Mouse (Mus musculus): ENCODE measurements around the gene Grik5. TPM values are rescaled to one million over a fixed set of nuclear protein-coding genes. Genes with fewer than 3 reads are reported as not detected.

The Grik5 gene
- polyA plus RNA-seq, 1 experiment from 2014 or later = 4.1 TPM

DNA sequence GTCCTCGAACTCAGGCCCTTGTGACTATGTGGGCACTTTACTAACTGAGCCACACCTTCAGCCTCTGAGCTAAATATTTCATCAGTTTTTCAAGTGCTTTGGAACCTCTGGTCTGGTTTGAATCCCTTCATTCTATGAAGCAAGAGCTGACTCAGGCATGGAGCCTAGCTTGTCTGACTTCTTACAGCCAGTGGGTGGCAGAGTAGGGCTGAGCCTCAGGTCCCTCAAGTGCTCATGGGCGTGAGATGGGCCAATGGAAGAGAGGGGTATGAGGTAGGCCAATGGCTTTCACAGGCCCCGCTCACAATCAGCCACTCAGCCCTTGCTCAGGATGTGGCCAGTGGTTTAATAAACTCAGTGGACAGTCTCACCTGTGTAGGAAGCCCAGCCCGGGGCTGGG, 27.4 kb upstream of the Grik5 start:
- 45% methylated on average over 4 of the region's 4 CpGs for WGBS
- H3K9me3 ChIP-seq = no peaks in the 10 kb centered on the region
- no peaks in the 10 kb centered on the region for H3K36me3 ChIP-seq
- H3K27me3 ChIP-seq (replicated peaks) = peaks cover 59% of the 10 kb centered on the region
- H3K27ac ChIP-seq (replicated peaks) = no peak overlapping the region
- no peak overlapping the region for H3K9ac ChIP-seq
- no peaks in the 10 kb centered on the region for H3K4me1 ChIP-seq
- no peak for ATAC-seq (ENCODE audit: extremely low read depth, insufficient number of reproducible peaks, low FRiP score, low TSS enrichment)
- H3K4me2 ChIP-seq = no peak overlapping the region
- no peak overlapping the region for H3K4me3 ChIP-seq

- no peak for ATAC-seq (ENCODE audit: extremely low read depth, insufficient number of reproducible peaks, low FRiP score, low TSS enrichment)
- H3K9ac ChIP-seq = no peak overlapping the region
- no peak overlapping the region for H3K4me3 ChIP-seq
- WGBS = 51% methylated on average over 3 of the region's 3 CpGs
- H3K4me1 ChIP-seq = peaks cover 4% of the 10 kb centered on the region
- no peaks in the 10 kb centered on the region for H3K9me3 ChIP-seq
- H3K4me2 ChIP-seq = no peak overlapping the region
- H3K36me3 ChIP-seq = no peaks in the 10 kb centered on the region
- H3K27me3 ChIP-seq (replicated peaks) = peaks cover 60% of the 10 kb centered on the region
- no peak overlapping the region for H3K27ac ChIP-seq (replicated peaks)
These were observed 26.0 kb upstream of the Grik5 start for GRCm38 (mm10) chr7:25098169-25098568.

GRCm38 (mm10) chr7:25089875-25090274, 17.7 kb upstream of the Grik5 start:
- Histone ChIP-seq H3K36me3 (peaks cover 6% of the 10 kb centered on the region; the same call in 1 of the 2 replicates), H3K27ac (replicated peaks) (no peak overlapping the region), H3K4me2 (no peak overlapping the region), H3K4me3 (no peak overlapping the region), H3K9ac (peak overlapping the region; percentile 10; the same call in 1 of the 2 replicates), H3K27me3 (replicated peaks) (peaks cover 35% of the 10 kb centered on the region), H3K9me3 (no peaks in the 10 kb centered on the region), H3K4me1 (peaks cover 24% of the 10 kb centered on the region)
- no peak for ATAC-seq (ENCODE audit: extremely low read depth, insufficient number of reproducible peaks, low FRiP score, low TSS enrichment)
- 35% methylated on average over 10 of the region's 10 CpGs for WGBS

DNA sequence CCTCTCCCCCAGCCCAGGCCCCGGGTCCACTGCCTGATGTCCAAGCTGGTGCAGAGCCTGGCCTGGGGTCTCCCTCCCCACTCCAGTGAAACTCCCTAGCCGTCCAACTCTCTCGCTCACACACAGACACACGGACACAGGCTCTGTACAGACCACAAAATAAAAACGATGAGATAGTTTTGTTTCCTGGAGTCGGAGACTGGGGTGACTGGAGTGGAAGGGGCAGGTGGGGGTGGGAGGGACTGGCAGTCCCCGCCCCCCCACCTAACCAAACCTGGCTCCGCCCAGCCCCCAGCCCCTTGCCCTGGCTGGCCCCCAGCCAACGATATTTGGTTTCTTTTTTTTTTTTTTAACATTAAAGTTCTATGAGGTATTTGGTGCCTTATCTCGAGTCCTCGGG, 16.8 kb upstream of the Grik5 start:
- H3K9ac ChIP-seq = no peak overlapping the region

GRCm38 (mm10) chr7:25088531-25088930, 16.4 kb upstream of the Grik5 start:
- no peak for ATAC-seq (ENCODE audit: extremely low read depth, insufficient number of reproducible peaks, low FRiP score, low TSS enrichment)
- WGBS = 15% methylated on average over 10 of the region's 10 CpGs

More for the DNA sequence above, 16.8 kb upstream of the Grik5 start:
- Histone ChIP-seq H3K4me1 (peaks cover 29% of the 10 kb centered on the region), H3K27me3 (replicated peaks) (peaks cover 29% of the 10 kb centered on the region), H3K27ac (replicated peaks) (no peak overlapping the region), H3K36me3 (peaks cover 14% of the 10 kb centered on the region), H3K9me3 (no peaks in the 10 kb centered on the region), H3K4me2 (no peak overlapping the region), H3K4me3 (no peak overlapping the region)
- ATAC-seq (ENCODE audit: extremely low read depth, insufficient number of reproducible peaks, low FRiP score, low TSS enrichment) = no peak
- WGBS = 25% methylated on average over 11 of the region's 11 CpGs

GRCm38 (mm10) chr7:25087972-25088371, 15.8 kb upstream of the Grik5 start:
- Histone ChIP-seq H3K27me3 (replicated peaks) (peaks cover 19% of the 10 kb centered on the region), H3K4me3 (no peak overlapping the region), H3K27ac (replicated peaks) (no peak overlapping the region), H3K9me3 (no peaks in the 10 kb centered on the region), H3K36me3 (peaks cover 24% of the 10 kb centered on the region), H3K4me2 (no peak overlapping the region), H3K9ac (no peak overlapping the region), H3K4me1 (peaks cover 28% of the 10 kb centered on the region)
- 72% methylated on average over 5 of the region's 5 CpGs for WGBS
- no peak for ATAC-seq (ENCODE audit: extremely low read depth, insufficient number of reproducible peaks, low FRiP score, low TSS enrichment)

More at GRCm38 (mm10) chr7:25088531-25088930, 16.4 kb upstream of the Grik5 start:
- Histone ChIP-seq H3K9me3 (no peaks in the 10 kb centered on the region), H3K4me2 (no peak overlapping the region), H3K9ac (no peak overlapping the region), H3K4me1 (peaks cover 29% of the 10 kb centered on the region), H3K27ac (replicated peaks) (no peak overlapping the region), H3K27me3 (replicated peaks) (peaks cover 25% of the 10 kb centered on the region), H3K4me3 (no peak overlapping the region), H3K36me3 (peaks cover 18% of the 10 kb centered on the region)

DNA sequence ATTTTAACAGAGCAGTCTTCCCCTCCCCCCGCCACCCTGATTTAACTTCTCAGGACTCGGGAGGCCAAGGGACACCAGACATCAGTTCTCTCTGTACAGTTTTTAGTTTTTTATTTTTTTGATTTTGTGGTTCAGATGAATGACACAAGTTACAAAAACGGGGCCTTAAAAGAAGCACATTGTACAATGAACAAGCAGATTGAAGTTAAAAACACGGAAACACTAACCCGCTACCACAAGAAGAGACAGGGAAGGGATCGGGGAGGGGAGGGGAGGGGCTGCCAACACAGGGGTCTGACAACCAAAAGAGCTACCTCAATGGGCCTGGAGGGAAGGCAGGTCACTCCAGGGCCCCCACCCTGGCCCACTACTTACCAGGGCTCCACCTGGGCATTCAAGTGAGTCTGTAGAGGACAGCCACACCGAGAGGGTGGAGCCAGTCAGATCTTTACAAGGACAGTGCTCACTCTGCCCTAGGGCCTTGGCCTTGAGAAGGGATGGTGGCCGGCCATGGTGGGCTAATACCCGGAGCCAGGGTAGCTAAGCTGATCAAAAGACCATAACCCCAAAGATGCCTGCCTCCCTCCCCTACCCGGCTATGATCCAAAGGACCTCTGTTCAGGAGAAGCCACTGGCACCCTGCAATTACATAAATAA, 15.2 kb upstream of the Grik5 start:
- no peak overlapping the region for H3K4me3 ChIP-seq
- 64% methylated on average over 10 of the region's 10 CpGs for WGBS
- peaks cover 13% of the 10 kb centered on the region for H3K27me3 ChIP-seq (replicated peaks)
- H3K4me2 ChIP-seq = no peak overlapping the region
- ATAC-seq (ENCODE audit: extremely low read depth, insufficient number of reproducible peaks, low FRiP score, low TSS enrichment) = no peak
- no peaks in the 10 kb centered on the region for H3K9me3 ChIP-seq
- H3K4me1 ChIP-seq = peaks cover 31% of the 10 kb centered on the region
- H3K9ac ChIP-seq = no peak overlapping the region
- no peak overlapping the region for H3K27ac ChIP-seq (replicated peaks)
- H3K36me3 ChIP-seq = peaks cover 30% of the 10 kb centered on the region

- no peaks in the 10 kb centered on the region for H3K9me3 ChIP-seq
- WGBS = 43% methylated on average over 3 of the region's 3 CpGs
- no peak overlapping the region for H3K9ac ChIP-seq
- H3K4me2 ChIP-seq = no peak overlapping the region
- H3K27ac ChIP-seq (replicated peaks) = no peak overlapping the region
- no peak overlapping the region for H3K4me3 ChIP-seq
- H3K36me3 ChIP-seq = peaks cover 37% of the 10 kb centered on the region
- ATAC-seq (ENCODE audit: extremely low read depth, insufficient number of reproducible peaks, low FRiP score, low TSS enrichment) = no peak
- H3K27me3 ChIP-seq (replicated peaks) = peaks cover 7% of the 10 kb centered on the region
- peaks cover 35% of the 10 kb centered on the region for H3K4me1 ChIP-seq
These were observed 14.5 kb upstream of the Grik5 start for GRCm38 (mm10) chr7:25086656-25087055.

- Histone ChIP-seq H3K9me3 (no peaks in the 10 kb centered on the region), H3K27ac (replicated peaks) (no peak overlapping the region), H3K4me1 (peaks cover 36% of the 10 kb centered on the region), H3K9ac (no peak overlapping the region), H3K4me2 (no peak overlapping the region), H3K36me3 (peaks cover 57% of the 10 kb centered on the region), H3K4me3 (no peak overlapping the region), H3K27me3 (replicated peaks) (no peaks in the 10 kb centered on the region)
- ATAC-seq (ENCODE audit: extremely low read depth, insufficient number of reproducible peaks, low FRiP score, low TSS enrichment) = no peak
- WGBS = 57% methylated on average over 5 of the region's 5 CpGs
These were observed 12.5 kb upstream of the Grik5 start for GRCm38 (mm10) chr7:25084621-25085020.

DNA sequence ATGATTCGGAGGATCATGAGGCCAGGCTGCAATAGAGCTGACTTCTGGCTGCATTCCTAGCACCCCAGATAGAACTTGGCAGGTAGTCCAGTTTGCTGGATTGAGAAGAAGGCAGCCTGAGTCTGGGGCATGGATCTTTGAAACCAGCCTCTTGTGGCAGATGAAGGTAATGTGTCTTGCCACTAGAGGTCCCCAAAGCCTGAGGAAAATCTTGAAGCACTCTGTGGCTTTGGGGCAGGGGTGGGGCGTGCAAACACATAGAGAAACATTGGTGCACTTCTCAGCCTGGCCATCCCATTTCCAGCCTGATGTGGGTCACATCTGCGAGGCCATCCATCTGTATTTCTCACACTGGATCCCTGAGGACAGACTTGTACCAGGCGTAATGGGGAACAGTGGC, 10.4 kb upstream of the Grik5 start:
- 77% methylated on average over 4 of the region's 4 CpGs for WGBS

DNA sequence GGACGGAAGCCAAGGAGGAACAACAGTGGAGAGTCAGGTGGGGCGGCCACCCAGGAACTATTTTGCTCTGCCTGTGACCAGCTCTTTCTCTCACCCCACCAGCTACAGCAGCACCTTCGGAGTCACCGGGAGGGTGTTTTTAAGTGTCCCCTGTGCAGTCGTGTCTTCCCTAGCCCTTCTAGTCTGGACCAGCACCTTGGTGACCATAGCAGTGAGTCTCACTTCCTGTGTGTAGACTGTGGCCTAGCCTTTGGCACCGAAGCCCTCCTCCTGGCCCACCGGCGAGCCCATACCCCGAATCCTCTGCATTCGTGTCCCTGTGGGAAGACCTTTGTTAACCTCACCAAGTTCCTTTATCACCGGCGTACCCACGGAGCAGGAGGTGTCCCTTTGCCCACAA, 8.3 kb upstream of the Grik5 start:
- peaks cover 53% of the 10 kb centered on the region for H3K4me1 ChIP-seq
- H3K36me3 ChIP-seq = peaks cover 54% of the 10 kb centered on the region
- no peak overlapping the region for H3K4me3 ChIP-seq
- no peak overlapping the region for H3K27ac ChIP-seq (replicated peaks)
- H3K4me2 ChIP-seq = no peak overlapping the region
- H3K9me3 ChIP-seq = no peaks in the 10 kb centered on the region
- H3K9ac ChIP-seq = no peak overlapping the region
- no peaks in the 10 kb centered on the region for H3K27me3 ChIP-seq (replicated peaks)
- no peak for ATAC-seq (ENCODE audit: extremely low read depth, insufficient number of reproducible peaks, low FRiP score, low TSS enrichment)
- WGBS = 89% methylated on average over 13 of the region's 13 CpGs

More for the DNA sequence above, 10.4 kb upstream of the Grik5 start:
- Histone ChIP-seq H3K27me3 (replicated peaks) (no peaks in the 10 kb centered on the region), H3K4me3 (no peak overlapping the region), H3K4me2 (no peak overlapping the region), H3K27ac (replicated peaks) (no peak overlapping the region), H3K9ac (no peak overlapping the region), H3K9me3 (no peaks in the 10 kb centered on the region), H3K36me3 (peaks cover 60% of the 10 kb centered on the region), H3K4me1 (peaks cover 43% of the 10 kb centered on the region)
- ATAC-seq (ENCODE audit: extremely low read depth, insufficient number of reproducible peaks, low FRiP score, low TSS enrichment) = no peak

DNA sequence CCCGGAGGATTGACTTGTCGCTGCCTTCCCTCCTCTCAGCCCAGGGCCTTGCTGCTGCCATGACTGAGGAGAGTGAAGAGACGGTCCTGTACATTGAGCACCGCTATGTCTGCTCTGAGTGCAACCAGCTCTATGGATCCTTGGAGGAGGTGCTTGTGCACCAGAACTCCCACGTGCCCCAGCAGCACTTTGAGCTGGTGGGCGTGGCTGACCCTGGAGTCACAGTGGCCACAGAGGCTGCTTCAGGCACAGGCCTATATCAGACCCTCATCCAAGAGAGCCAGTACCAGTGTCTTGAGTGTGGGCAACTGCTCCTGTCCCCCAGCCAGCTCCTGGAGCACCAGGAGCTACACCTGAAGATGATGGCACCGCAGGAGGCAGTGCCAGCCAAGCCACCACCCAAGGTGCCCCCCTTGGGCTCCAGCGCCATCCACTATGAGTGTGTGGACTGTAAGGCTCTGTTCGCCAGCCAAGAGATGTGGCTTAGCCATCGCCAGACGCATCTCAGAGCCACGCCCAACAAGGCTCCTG, 7.4 kb upstream of the Grik5 start:
- H3K4me3 ChIP-seq = no peak overlapping the region
- no peak overlapping the region for H3K27ac ChIP-seq (replicated peaks)
- peaks cover 45% of the 10 kb centered on the region for H3K4me1 ChIP-seq
- no peak overlapping the region for H3K4me2 ChIP-seq
- H3K36me3 ChIP-seq = peaks cover 52% of the 10 kb centered on the region
- 78% methylated on average over 12 of the region's 12 CpGs for WGBS
- peak overlapping the region; percentile 33; the same call in 1 of the 2 replicates for H3K9ac ChIP-seq
- no peaks in the 10 kb centered on the region for H3K27me3 ChIP-seq (replicated peaks)
- ATAC-seq (ENCODE audit: extremely low read depth, insufficient number of reproducible peaks, low FRiP score, low TSS enrichment) = no peak
- H3K9me3 ChIP-seq = no peaks in the 10 kb centered on the region

All from heart, embryonic 13.5 days (tissue).